Mouse (Mus musculus): ENCODE measurements around the gene Nup210l.

Gene Nup210l

DNA sequence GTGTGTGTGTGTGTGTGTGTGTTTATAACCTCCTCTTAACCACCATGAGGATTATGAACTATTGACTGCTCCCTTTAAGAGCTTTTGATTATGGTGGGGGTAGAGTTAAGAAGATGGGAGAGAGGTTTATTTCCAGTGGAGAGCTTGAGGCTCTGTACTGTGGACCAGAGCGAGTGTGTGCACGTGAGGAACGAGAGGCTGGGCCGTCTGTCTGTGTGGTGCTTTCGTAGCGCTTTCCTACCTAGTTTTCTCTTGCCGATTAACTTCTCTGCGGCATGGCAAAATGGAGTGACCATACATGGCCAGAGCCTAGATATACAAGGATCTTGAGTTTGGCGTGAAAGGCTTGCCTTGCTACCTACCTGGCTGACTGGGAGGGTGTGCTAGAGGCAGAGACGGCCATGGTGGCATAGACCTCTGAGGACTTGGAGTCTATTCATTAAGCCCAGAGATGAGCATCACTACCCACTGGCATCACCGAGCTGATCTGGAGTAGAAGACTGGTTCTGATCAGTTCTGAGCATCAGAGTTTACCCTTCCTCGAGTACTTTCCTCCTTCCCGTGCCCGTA lies 151.9 kb downstream of the Nup210l start:
- DNase-seq (ENCODE audit: low spot score in 2 of 2) = no peak

DNA sequence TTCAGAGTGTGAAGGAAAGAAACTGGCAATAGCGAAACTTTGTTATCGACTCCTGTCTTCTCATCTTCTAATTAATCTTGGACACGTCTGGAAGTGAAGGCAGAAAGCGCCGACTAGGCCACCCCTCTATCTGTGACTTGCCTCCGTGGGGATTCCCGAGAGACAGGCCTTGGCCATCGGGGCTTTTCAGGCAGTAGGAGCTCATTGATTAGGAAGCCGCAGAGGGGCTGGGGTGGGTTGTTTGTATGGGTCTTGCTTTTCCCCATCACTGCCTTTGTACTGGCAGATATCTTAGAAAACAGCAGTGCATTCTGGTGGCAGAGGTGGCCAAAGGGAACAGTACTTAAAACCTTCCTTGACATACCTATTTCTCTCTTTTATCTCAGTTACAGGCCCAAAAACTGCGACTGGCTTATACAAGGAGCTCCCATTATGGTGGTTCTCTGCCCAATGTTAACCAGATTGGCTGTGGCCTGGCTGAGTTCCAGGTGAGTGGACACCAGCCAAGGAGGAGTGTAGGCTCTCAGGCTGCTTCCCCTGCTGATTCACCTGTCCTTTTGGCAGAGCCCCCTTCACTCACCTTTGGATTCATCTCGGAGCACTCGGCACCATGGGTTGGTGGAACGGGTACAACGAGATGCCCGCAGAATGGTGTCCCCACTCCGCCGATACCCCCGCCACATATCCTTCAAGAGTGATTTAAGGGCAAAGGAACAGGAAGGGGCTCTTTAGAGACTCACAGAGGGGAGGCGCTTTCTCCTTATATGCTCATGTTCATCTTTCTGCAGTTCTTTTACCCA lies 153.0 kb downstream of the Nup210l start:
- no peak for DNase-seq (ENCODE audit: low spot score in 2 of 2)

DNA sequence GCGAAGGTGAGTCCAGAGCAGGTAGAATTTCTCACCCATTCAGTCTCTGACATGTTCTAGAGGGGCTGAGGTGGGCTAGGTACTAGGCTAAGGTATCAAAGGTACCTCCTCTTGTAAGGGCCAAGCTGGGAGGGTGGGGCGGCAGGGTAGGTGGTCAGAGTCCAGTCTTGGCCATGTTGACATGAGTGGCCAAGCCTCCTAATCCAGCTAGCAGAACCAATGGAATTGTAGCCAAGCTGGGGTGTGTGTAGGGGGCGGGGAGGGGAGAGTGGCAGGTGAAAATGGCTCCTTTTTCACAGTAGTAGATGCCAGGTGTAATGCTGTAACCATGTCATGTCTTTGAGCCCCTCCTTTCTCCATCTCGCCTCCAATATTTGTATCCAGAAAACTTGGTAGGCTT lies 154.6 kb downstream of the Nup210l start:
- DNase-seq (ENCODE audit: low spot score in 2 of 2) = no peak

Data from urinary bladder, postnatal 36 days (tissue).